Mouse (Mus musculus) R1 (cell line): Measurements from ENCODE around the gene Usp7.

Experiments used
- DNase-seq: peaks from one replicate; pipeline ENCODE4 v3.0.0-alpha.2; 2018; ENCODE audit warnings: low read depth, low spot score

Usp7 gene

GRCm38 (mm10) chr16:8791949-8792557, at the start of gene Usp7:
Usp7 (minus strand) TSS chr16:8792308.
- peak; percentile 98 for DNase-seq

GRCm38 (mm10) chr16:8840557-8840956, 48.4 kb upstream of the Usp7 start:
- no peak for DNase-seq

GRCm38 (mm10) chr16:8838921-8839320, 46.8 kb upstream of the Usp7 start:
- DNase-seq, result peak; percentile 90

- no peak for DNase-seq
Observed at GRCm38 (mm10) chr16:8837595-8837994, 45.5 kb upstream of the Usp7 start.

- DNase-seq, result no peak
Observed at GRCm38 (mm10) chr16:8836876-8837275, 44.8 kb upstream of the Usp7 start.

GRCm38 (mm10) chr16:8831241-8831640, 39.1 kb upstream of the Usp7 start:
- DNase-seq, result peak; percentile 43

- DNase-seq, result peak; percentile 75
Observed at GRCm38 (mm10) chr16:8830431-8831211, 38.5 kb upstream of the Usp7 start.

GRCm38 (mm10) chr16:8829564-8830359, 37.7 kb upstream of the Usp7 start, which contains the start of gene 1810013L24Rik:
1810013L24Rik (plus strand) TSS chr16:8830100.
- peak; percentile 100 for DNase-seq

- DNase-seq, result peak; percentile 73
Observed at GRCm38 (mm10) chr16:8828636-8829563, 36.8 kb upstream of the Usp7 start.

- no peak for DNase-seq
Observed at GRCm38 (mm10) chr16:8827366-8827765, 35.3 kb upstream of the Usp7 start.

- peak; percentile 69 for DNase-seq
Observed at GRCm38 (mm10) chr16:8823661-8824060, 31.6 kb upstream of the Usp7 start.

GRCm38 (mm10) chr16:8822586-8822985, 30.5 kb upstream of the Usp7 start:
- DNase-seq, result peak; percentile 60

- no peak for DNase-seq
Observed at GRCm38 (mm10) chr16:8821429-8821828, 29.3 kb upstream of the Usp7 start.

- no peak for DNase-seq
Observed at GRCm38 (mm10) chr16:8817872-8818271, 25.8 kb upstream of the Usp7 start.

- peak; percentile 97 for DNase-seq
Observed at GRCm38 (mm10) chr16:8810399-8811127, 18.5 kb upstream of the Usp7 start.

- DNase-seq, result peak; percentile 84
Observed at GRCm38 (mm10) chr16:8806703-8807102, 14.6 kb upstream of the Usp7 start.

GRCm38 (mm10) chr16:8795906-8796305, 3.8 kb upstream of the Usp7 start:
- DNase-seq, result no peak

GRCm38 (mm10) chr16:8794952-8795351, 2.8 kb upstream of the Usp7 start:
- DNase-seq, result peak; percentile 82

- DNase-seq, result no peak
Observed at GRCm38 (mm10) chr16:8790886-8791285, 1.2 kb downstream of the Usp7 start.

- DNase-seq, result no peak
Observed at GRCm38 (mm10) chr16:8784753-8785152, 7.4 kb downstream of the Usp7 start.
